Mouse (Mus musculus) intestine, postnatal 0 days (tissue): ENCODE results near the gene Rbm42. TPM values are rescaled to one million over a fixed set of nuclear protein-coding genes. Genes with fewer than 3 reads are reported as not detected.

Experiments used
- ATAC-seq: fragments of 200-750 bp; cut with Nextera tagmentation; 2 replicates; pipeline ENCODE4 v1.8.0; 2017; ENCODE audit warnings: mild to moderate bottlenecking, moderate TSS enrichment, moderate library complexity
- H3K27ac ChIP-seq: fragments of 300-500 bp; sonication (generic); 2 replicates; pipeline ENCODE4 v1.5.1; 2014; ENCODE audit warnings: mild to moderate bottlenecking, low read depth, low read length, moderate library complexity
- H3K27me3 ChIP-seq: fragments of 300-500 bp; sonication (generic); replicated peaks from 2 replicates; pipeline ENCODE4 v1.6.1; 2014; ENCODE audit warnings: low read length, mixed read lengths; ENCODE audit not compliant: control insufficient read depth, insufficient read depth
- H3K36me3 ChIP-seq: fragments of 300-500 bp; sonication (generic); 2 replicates; pipeline ENCODE4 v1.6.1; 2014; ENCODE audit warnings: mild to moderate bottlenecking, moderate library complexity; ENCODE audit not compliant: control insufficient read depth, insufficient read depth
- H3K4me1 ChIP-seq: fragments of 300-500 bp; sonication (generic); replicated peaks from 2 replicates; pipeline ENCODE4 v1.6.1; 2014; ENCODE audit warnings: antibody characterized with exemption, low read length, mixed read lengths; ENCODE audit not compliant: control insufficient read depth, insufficient read depth
- H3K4me2 ChIP-seq: fragments of 300-500 bp; sonication (generic); replicated peaks from 2 replicates; pipeline ENCODE4 v1.6.1; 2014; ENCODE audit warnings: low read depth, mild to moderate bottlenecking, moderate library complexity
- H3K4me3 ChIP-seq: fragments of 300-500 bp; sonication (generic); 2 replicates; pipeline ENCODE4 v1.5.1; 2014; ENCODE audit warnings: low read depth, low read length
- H3K9ac ChIP-seq: fragments of 300-500 bp; sonication (generic); 2 replicates; pipeline ENCODE4 v1.6.1; 2014; ENCODE audit warnings: mild to moderate bottlenecking, low read depth, low read length
- H3K9me3 ChIP-seq: fragments of 300-500 bp; sonication (generic); 2 replicates; pipeline ENCODE4 v1.6.1; 2016; ENCODE audit warnings: mixed run types; ENCODE audit not compliant: control insufficient read depth
- CTCF ChIP-seq: sonication (generic); IDR thresholded peaks from 2 replicates; pipeline ENCODE4 v1.5.1; 2016; ENCODE audit warnings: low read depth, mild to moderate bottlenecking, control low read depth, antibody characterized with exemption, moderate library complexity
- WGBS: fragments of 180-500 bp; shearing (Covaris S2); extraction: QIAGEN DNeasy Blood & Tissue Kit; methylation state at CpG from one replicate; pipeline ENCODE4 v1.1.7; 2014; 5-methylcytosine and 5-hydroxymethylcytosine counted together
- polyA plus RNA-seq: library from polyadenylated mRNA; unstranded; fragments of >200 nt; fragmentation: Nextera tagmentation; extraction: Ambion mirVana; gene quantifications from 2 replicates; pipeline ENCODE4 v1.2.1, GENCODE M21; 2015

Rbm42 gene
- polyA plus RNA-seq, 1 experiment from 2014 or later, result 88.9 TPM

- Histone ChIP-seq H3K9ac (no peak overlapping the region), H3K27ac (no peak overlapping the region), H3K4me1 (no peaks in the 10 kb centered on the region), H3K9me3 (no peaks in the 10 kb centered on the region), H3K27me3 (no peaks in the 10 kb centered on the region), H3K4me3 (no peak overlapping the region), H3K36me3 (no peaks in the 10 kb centered on the region), H3K4me2 (no peak overlapping the region)
- no peak for TF ChIP-seq CTCF
- ATAC-seq, result no peak
- WGBS, result 72% methylated on average over 4 of the region's 4 CpGs
Observed at GRCm38 (mm10) chr7:30594510-30595024, 55.5 kb downstream of the Rbm42 start.

GRCm38 (mm10) chr7:30593579-30594509 lies 56.3 kb downstream of the Rbm42 start:
- no peak for ATAC-seq
- H3K4me2 ChIP-seq, result no peak overlapping the region
- H3K27ac ChIP-seq, result no peak overlapping the region
- WGBS, result 63% methylated on average over 10 of the region's 10 CpGs
- H3K9ac ChIP-seq, result no peak overlapping the region
- H3K9me3 ChIP-seq, result no peaks in the 10 kb centered on the region
- no peaks in the 10 kb centered on the region for H3K27me3 ChIP-seq
- no peak for TF ChIP-seq CTCF
- H3K4me3 ChIP-seq, result no peak overlapping the region
- no peaks in the 10 kb centered on the region for H3K4me1 ChIP-seq
- no peaks in the 10 kb centered on the region for H3K36me3 ChIP-seq

GRCm38 (mm10) chr7:30592772-30593423 lies 57.2 kb downstream of the Rbm42 start:
- Histone ChIP-seq H3K4me1 (no peaks in the 10 kb centered on the region), H3K27me3 (no peaks in the 10 kb centered on the region), H3K36me3 (no peaks in the 10 kb centered on the region), H3K9ac (no peak overlapping the region), H3K9me3 (no peaks in the 10 kb centered on the region), H3K4me2 (no peak overlapping the region), H3K27ac (no peak overlapping the region), H3K4me3 (no peak overlapping the region)
- WGBS, result 58% methylated on average over 5 of the region's 5 CpGs
- ATAC-seq, result no peak
- TF ChIP-seq CTCF, result no peak

GRCm38 (mm10) chr7:30591605-30591951 lies 58.5 kb downstream of the Rbm42 start:
- 75% methylated on average over 4 of the region's 4 CpGs for WGBS

More at GRCm38 (mm10) chr7:30591605-30591951, 58.5 kb downstream of the Rbm42 start:
- H3K27me3 ChIP-seq, result no peaks in the 10 kb centered on the region
- no peak overlapping the region for H3K27ac ChIP-seq
- H3K36me3 ChIP-seq, result peaks cover 2% of the 10 kb centered on the region; the same call in 1 of the 2 replicates
- H3K9me3 ChIP-seq, result no peaks in the 10 kb centered on the region
- no peak overlapping the region for H3K9ac ChIP-seq
- TF ChIP-seq CTCF, result no peak
- H3K4me1 ChIP-seq, result no peaks in the 10 kb centered on the region
- no peak overlapping the region for H3K4me3 ChIP-seq
- H3K4me2 ChIP-seq, result no peak overlapping the region
- no peak for ATAC-seq

Other genes starting within 250 kb of the Rbm42 start
- gene Tyrobp, start 236.6 kb downstream of the Rbm42 start, polyA plus RNA-seq, result 60.0 and 63.6 TPM in 2 replicates
- 4.0 and 5.9 TPM in 2 replicates for gene Hcst, start 230.5 kb downstream of the Rbm42 start, polyA plus RNA-seq
- 1.2 and 1.3 TPM in 2 replicates for gene Nfkbid, start 228.6 kb downstream of the Rbm42 start, polyA plus RNA-seq
- 28.2 and 30.1 TPM in 2 replicates for gene Aplp1, start 204.8 kb downstream of the Rbm42 start, polyA plus RNA-seq
- gene Kirrel2, start 192.6 kb downstream of the Rbm42 start, polyA plus RNA-seq, result 0.08 and 0.09 TPM in 2 replicates
- gene Nphs1, start 192.0 kb downstream of the Rbm42 start, polyA plus RNA-seq, result 0.10 TPM in 1 of 2 replicates, not detected in the other
- 3.9 and 5.4 TPM in 2 replicates for gene Prodh2, start 156.7 kb downstream of the Rbm42 start, polyA plus RNA-seq
- 2.6 and 2.8 TPM in 2 replicates for gene Arhgap33, start 115.3 kb downstream of the Rbm42 start, polyA plus RNA-seq
- gene Hspb6, start 98.1 kb downstream of the Rbm42 start, polyA plus RNA-seq, result 50.6 and 55.7 TPM in 2 replicates
- gene Proser3, start 98.0 kb downstream of the Rbm42 start, polyA plus RNA-seq, result 1.9 and 2.0 TPM in 2 replicates
- 31.4 and 33.9 TPM in 2 replicates for gene Lin37, start 90.5 kb downstream of the Rbm42 start, polyA plus RNA-seq
- 65.9 and 68.6 TPM in 2 replicates for gene U2af1l4, start 87.0 kb downstream of the Rbm42 start, polyA plus RNA-seq
- gene Gm49396, start 87.0 kb downstream of the Rbm42 start, polyA plus RNA-seq, result 0.83 and 1.2 TPM in 2 replicates
- gene Psenen, start 86.7 kb downstream of the Rbm42 start, polyA plus RNA-seq, result 247 and 259 TPM in 2 replicates
- gene Igflr1, start 84.9 kb downstream of the Rbm42 start, polyA plus RNA-seq, result 0.73 and 1.2 TPM in 2 replicates
- 5.6 and 5.8 TPM in 2 replicates for gene Kmt2b, start 61.6 kb downstream of the Rbm42 start, polyA plus RNA-seq
- 1.2 TPM in 2 replicates for gene Zbtb32, start 51.4 kb downstream of the Rbm42 start, polyA plus RNA-seq
- 1.0 and 1.6 TPM in 2 replicates for gene Upk1a, start 37.5 kb downstream of the Rbm42 start, polyA plus RNA-seq
- gene Cox6b1, start 24.2 kb downstream of the Rbm42 start, polyA plus RNA-seq, result 1,664 and 1,738 TPM in 2 replicates
- gene Etv2, start 14.5 kb downstream of the Rbm42 start, polyA plus RNA-seq, result not detected in 2 replicates
- 38.3 and 38.7 TPM in 2 replicates for gene Haus5, start 14.7 kb upstream of the Rbm42 start, polyA plus RNA-seq
- not detected in 2 replicates for gene Pmis2, start 21.3 kb upstream of the Rbm42 start, polyA plus RNA-seq
- 4.6 and 6.0 TPM in 2 replicates for gene 2200002J24Rik, start 48.6 kb upstream of the Rbm42 start, polyA plus RNA-seq
- gene Atp4a, start 61.9 kb upstream of the Rbm42 start, polyA plus RNA-seq, result 0.35 and 0.80 TPM in 2 replicates
- 158 and 161 TPM in 2 replicates for gene Tmem147, start 79.2 kb upstream of the Rbm42 start, polyA plus RNA-seq
- not detected in 2 replicates for gene Gapdhs, start 93.4 kb upstream of the Rbm42 start, polyA plus RNA-seq
- gene Sbsn, start 101.2 kb upstream of the Rbm42 start, polyA plus RNA-seq, result 2.7 and 2.9 TPM in 2 replicates
- 27.8 and 28.2 TPM in 2 replicates for gene Dmkn, start 113.4 kb upstream of the Rbm42 start, polyA plus RNA-seq
- 4.1 and 4.8 TPM in 2 replicates for gene Krtdap, start 137.6 kb upstream of the Rbm42 start, polyA plus RNA-seq
- 12.5 and 12.6 TPM in 2 replicates for gene Ffar2, start 173.5 kb upstream of the Rbm42 start, polyA plus RNA-seq
- 0.21 and 0.47 TPM in 2 replicates for gene Ffar3, start 205.9 kb upstream of the Rbm42 start, polyA plus RNA-seq
- gene Ffar1, start 211.2 kb upstream of the Rbm42 start, polyA plus RNA-seq, result 0.13 and 0.21 TPM in 2 replicates
- 0.27 and 0.51 TPM in 2 replicates for gene Cd22, start 230.0 kb upstream of the Rbm42 start, polyA plus RNA-seq